Mouse (Mus musculus) cerebellum, adult 18-20 months (tissue): ENCODE data around the gene Rbms1.

ENCODE experiments used
- DNase-seq, 2 experiments: peaks; one replicate each; pipeline ENCODE4 v3.0.0; 2021

Rbms1 gene

DNA sequence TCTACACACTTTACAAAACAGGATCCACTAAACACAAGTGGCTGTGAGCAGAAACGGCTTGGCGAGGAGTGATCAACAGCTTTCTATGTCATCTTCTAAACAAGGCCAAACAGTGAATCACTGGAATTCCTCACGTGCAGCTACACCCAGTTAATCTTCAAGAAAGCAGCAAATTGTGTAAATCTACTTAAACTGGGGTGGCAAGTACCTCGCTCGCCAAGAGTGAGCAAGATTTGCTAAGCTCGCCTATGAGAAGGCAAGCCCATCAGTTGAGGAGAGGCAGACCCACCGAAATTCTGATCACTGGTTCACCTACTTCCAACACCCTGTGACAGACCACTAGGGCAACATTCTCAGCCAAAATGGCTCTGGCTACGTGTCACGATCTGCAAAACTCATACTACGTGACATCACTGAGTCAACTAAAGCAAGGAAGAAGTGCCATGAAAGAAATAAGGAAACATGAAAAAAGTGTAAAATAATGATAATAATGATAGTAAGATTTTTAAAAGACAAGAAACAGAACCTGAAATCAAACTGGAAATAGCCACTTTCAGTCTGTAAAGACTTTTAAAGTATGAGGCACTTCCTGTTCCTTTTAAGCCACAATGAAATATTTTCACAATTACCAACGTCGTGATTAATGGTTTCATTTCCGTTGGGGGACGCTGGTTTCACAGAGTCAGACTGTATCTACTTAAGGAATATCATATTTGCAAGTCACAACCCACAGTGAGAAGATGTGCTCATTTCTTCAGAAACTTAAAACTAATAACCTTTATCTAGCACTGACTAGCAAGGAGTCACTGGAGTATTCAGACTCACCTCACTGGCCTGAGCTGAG lies 85.2 kb downstream of the Rbms1 start:
- no peak for DNase-seq

DNA sequence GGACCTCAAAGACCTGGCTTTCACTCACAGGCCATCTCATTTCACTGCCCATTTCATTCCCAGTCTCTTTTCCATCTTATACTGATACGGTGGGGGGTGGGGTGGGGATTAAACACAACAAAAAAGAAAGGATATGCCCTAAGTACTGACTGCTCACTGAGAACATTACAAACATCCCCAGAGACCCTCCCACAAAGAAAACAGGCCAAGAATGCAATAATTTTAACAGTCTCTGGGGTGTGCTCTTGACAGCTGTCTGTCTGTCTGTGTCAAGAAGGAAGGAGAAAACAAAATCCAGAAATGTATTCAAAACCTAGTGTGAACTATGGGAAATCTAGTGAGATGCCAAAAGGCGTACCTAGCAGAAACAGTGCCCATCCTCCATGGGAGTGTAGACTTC lies 86.1 kb downstream of the Rbms1 start:
- no peak for DNase-seq

DNA sequence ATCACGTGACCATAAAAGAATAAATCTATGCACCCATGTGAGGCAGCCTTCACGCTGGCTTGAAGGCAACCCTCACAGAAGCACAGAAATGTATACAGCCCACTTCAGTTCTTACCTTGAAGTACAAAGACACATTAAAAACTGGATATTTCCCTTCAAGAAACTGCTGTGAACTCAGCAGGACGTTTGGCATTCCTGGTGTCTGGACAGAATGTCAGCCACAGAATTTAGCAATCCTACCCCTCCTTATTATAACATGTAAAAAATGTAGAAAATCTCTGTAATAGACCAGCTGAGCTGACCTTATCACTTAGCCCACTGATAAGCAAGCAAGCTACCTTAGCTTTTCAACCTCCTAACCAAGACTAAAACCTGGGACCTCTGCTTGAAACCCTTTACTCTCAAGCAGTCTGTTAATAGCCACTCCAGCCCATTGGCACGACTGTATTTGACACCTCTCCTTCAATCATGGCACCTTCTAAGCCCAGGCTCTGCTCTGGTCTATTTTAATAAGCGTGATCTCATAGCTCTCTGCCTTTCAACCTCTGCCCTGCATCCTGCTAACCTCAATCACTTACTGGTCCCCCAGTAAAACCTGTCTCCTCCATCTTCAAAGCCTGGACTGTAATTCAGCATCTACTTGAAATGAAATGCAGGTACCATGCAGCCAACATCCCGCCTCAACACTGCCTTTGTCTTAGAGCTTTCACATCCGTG lies 90.7 kb downstream of the Rbms1 start:
- no peak for DNase-seq

DNA sequence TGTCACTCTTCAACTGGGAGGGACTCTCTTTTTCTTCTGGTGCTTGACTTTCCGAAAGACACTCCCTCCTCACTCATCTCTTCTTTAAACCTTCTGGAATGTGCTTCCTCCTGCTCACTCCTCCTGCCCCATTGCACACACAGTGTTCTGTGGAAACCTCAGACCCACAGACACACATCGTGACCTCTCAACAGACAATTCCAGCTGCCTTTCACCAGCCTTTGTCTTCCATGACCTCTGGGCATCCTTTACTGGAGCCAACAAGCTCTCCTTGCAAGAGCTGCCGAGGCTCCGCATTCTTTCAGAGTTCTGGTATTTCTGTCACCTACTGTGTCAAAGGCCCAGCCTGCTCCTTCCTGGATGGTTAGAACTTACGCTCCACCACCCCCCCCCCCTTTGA lies 92.0 kb downstream of the Rbms1 start:
- DNase-seq = no peak

DNA sequence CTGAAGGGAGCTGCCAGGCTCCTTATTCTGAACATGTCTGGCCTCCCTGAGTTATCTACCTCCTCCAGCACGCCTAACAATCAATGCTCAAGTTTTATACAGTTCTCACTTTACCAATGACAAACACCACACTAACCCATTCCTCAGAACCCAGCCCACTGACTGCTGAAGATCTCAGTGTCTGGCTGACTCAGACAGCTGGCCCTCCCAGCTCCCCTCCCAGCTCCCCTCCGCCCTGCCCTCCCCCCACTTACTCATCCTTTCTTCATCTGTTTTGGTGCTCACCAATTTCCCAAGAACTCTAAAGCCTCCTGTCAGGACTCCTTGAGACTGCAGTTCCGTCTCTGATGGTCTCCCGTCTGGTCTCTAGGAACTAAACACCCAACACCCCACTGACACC lies 92.5 kb downstream of the Rbms1 start:
- no peak for DNase-seq

DNA sequence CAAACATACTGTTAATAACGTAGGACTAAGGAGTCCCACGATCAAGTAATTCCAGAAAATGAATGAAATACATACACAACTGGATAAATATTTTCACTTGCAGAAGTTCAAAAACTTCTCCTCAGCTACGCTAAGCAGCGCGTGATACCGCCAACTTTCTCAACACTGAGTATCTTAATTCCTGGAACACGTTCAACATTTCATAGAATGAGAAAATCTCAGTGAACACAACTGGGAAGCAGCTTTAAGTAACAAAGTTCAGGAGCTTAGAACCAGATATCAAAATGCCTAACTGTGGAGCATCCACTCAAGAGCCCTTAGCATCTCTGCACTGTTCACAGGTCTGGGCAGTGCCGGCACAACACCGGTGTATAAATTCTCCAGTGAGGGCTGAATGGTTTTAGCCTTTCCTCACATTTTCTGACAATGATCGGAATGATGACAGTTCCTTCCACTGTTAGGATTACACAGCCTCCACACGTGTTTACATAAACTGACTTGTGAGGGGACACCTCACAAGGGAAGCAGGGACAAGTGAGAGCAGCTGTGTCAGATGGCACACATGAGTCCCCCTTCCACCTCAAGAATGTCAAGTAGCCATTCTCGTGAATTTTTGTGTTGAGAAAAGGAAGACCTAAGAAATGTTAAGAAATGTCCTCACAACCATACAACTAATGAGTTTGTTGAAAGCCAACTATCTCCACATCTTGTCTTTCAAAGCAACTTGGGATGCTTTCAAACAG lies 93.8 kb downstream of the Rbms1 start:
- no peak for DNase-seq

DNA sequence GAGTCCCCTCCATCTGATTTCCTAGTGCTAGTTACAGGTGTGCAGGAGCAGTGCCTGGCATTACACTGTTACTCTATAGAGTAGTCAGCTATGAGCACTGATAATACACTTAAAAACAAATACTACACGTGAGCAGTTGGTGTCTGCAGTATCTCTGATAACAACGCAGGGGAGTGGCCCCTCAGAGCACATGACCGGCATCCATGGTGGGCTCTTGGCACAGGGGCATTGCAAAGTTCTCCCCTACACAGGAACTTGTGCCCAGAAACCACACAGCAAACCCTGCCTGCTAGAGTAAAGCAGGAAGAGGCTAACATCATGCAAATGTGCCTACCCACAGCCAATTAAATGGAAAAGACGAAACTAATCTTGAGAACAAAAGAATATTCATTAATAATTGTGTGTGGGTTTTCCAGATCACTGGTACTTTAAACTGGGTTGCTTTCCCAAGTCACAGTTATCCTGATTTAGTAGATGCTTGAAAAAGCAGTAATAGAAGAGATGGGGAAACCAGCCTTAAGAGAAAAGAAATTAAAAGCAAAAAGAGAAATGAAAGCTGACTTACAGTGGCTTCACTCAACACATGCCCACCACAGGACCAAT lies 94.8 kb downstream of the Rbms1 start:
- no peak for DNase-seq

DNA sequence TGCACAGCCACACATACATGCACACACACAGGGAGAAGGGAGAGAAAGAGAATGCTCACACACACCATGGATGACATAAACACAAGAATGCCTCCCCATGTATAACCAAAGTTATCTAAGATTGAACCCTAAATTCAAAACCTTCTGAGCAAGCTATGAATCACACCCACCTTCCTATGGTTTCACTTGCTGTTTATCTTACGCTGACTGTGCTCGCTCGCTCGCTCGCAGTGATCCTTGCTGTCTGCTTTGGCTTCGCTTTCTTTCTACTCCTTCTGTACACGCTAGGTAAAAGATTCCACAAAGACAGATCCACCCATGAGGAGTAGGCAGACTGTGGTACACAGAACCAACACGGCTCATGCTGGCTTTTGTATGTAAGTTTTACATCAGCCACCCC lies 95.7 kb downstream of the Rbms1 start:
- no peak for DNase-seq

DNA sequence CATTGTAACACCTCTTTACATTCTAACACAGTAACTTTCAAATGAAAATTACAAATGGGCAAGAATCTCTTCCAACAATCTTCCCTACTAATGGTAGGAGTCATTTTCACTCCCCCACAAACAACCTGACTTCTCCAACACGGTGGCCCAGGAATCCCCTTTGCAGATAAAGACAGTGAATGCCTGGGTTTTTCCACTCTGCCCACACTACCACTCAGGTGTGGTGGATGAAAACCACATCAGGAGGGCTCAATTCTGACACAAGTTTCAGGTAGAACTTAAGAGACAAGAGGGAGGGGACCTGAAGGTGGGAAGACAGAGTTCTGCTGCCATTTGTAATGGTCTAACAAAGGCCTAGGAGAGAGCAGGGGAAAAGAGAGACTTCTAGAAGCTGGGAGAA lies 97.1 kb downstream of the Rbms1 start:
- DNase-seq = no peak

DNA sequence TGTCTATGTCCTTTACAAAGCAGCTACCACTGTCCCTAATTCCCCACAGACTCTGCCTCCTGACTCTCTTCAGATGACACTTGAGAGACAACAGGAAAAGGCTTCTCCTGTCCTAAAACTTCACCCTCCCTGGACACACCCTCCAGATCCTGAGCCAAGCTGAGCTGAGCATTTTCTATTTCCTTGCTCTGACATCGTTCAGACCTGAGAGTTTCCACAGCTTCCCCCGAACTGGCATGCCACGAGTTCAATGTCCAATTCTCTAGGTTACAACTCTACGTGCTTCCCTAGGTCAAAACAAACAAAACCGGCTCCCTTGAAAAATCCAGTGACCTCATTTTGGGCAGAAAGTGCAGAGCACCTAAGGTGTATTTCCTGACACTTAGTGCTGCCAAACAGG lies 98.0 kb downstream of the Rbms1 start:
- no peak for DNase-seq

DNA sequence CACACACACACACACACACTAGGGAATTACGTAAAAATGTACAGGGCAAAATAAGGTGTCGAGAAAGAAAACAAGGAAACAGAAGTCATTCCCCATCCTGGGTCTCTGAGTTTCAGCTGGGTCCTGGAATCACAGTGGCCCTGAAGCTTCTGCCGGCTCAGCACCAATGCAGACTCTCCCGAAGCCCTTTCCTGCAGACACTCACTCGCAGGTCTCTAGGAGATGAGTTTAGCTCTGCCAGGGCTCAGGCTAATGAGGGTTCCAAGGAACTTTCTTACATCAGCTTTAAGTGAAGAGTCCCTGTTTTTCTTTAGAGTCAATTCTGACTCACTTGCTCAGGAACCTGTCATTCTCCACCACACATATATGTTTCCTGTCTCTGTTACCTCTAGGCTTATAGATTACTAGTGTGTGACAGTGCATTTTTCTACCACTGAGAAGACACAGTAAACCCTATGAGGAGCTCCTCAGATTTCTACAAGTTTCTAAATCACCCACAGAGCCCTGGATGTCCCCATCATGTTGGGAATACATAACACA lies 98.7 kb downstream of the Rbms1 start:
- DNase-seq = no peak

DNA sequence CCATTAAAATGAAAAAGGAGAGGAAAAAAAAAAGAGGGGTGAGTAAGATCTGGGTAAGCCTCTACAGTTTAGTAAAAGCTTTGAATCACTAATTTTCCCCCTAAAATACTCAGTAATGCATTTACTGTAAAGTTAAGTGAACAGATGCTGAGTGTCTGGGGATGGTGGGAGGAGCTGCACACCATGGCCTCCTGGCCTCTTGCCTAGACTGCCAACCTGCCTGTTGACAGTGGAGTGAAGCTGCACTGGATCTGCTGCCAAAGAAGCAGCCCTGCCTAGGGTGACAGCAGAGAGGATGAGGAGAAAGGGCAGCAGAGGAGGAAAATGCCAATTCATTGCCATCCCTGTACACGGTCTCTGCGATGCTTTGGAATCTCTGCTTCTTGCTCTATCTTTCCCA lies 99.2 kb downstream of the Rbms1 start:
- DNase-seq = peak; percentile 11 to 13

DNA sequence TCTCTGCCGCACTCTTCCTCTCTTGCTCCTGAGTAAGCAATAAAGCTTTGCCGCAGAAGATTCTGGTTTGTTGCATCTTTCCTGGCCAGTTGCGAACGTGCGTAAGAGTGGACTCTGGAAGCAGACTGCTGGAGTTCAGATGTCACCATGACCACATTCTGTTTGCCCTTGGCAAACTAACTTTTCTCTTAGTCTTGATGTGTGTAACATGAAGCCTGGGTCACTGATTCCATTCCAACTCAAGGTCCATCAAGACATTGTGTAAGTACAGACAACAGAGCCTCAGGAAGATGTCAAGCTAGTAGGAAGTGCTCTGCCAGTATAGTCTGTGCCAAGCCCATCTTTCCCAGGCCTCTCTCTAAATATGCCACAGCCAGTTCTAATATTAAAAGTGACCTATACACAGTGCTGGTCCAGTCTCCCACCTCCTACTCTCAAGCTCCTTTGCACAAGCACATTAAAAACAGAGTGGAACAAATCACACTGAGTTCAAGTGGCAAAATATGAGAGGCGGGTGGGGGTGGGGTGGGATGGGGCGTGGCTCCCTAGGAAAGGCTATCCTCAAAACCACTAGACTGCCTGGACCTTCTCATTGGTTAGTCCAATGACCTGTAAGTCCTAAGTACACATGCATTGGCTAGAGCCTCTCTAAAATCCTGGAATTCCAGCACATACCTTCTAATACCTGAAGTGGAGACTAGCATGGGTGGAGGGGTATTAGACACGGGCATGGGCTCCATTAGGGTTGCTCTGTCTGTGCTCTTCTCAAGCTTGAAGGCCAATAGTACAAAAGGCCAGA lies 99.9 kb downstream of the Rbms1 start:
- DNase-seq = no peak

DNA sequence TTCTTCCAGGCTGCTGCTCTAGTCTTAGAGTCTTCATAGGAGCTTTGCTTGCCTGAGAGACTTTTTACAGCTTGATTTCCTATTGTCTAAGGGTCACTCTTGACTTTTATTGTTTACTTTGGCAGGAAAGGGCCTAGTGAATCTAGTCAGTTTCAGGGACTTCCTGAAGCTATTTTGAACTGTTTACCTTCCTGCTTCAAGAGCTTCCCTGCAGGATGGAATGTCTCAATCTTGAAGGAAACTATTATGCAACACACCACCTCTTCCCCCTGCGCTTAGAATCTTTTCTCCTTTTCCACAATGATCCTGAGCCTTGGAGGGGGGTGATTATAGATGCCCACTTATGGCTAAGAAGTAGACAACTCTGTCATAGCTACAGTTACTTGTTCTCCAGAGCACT lies 104.9 kb downstream of the Rbms1 start:
- no peak for DNase-seq

DNA sequence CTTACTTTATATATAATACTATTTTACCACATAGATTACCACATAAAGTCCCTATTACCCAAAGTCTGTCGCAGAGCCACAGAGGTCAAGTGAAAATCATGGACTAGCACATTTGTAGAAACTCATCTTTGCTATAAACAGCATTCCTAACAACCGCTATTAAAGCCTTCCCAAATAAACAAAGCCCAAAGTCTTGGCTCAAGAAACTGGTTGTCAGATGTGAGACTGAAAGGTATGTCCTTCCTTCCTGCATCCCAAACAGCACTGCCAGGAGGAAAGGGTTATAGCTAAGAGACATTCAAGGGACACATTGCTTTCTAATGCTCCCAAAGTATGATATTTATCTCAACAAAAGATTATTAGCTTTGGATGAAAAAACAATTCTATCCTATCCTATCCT lies 106.9 kb downstream of the Rbms1 start:
- no peak for DNase-seq

DNA sequence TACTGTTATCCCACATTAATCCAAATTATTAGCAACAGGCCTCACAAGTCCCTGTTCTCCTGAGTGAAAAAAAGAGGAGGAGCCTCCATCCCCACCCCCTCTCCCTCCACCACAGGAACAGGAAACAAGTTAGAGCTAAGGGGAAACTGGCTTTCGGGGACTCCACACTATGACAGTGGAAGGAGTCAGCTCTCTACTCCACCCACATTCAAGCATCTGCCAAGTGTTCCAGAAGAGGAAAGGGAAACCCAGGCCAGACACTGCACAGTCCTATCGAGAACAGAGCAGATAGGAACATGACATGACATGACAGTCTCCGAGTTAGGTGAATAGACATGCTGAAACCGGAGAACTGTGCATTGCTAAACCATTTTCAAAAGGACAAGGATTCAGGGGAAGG lies 108.0 kb downstream of the Rbms1 start:
- no peak for DNase-seq

DNA sequence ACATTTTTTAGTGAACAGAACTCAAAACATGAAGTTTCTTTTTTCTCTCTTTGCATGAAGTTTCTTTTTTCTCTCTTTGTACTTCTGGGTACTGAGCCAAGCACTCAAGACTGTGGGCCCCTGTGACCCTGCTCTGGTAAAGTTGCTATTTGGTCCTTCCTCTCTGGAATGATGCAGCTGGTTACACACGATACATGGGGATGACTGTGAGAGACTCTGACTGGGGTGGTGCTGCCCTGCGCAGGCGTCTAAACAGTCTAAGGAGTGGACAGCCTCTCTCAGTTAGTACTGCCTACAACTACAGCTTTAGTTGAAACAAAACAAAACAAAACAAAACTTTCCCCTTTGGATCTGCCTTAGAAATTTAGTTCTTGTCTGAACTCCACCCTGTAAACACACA lies 111.1 kb downstream of the Rbms1 start:
- no peak for DNase-seq

DNA sequence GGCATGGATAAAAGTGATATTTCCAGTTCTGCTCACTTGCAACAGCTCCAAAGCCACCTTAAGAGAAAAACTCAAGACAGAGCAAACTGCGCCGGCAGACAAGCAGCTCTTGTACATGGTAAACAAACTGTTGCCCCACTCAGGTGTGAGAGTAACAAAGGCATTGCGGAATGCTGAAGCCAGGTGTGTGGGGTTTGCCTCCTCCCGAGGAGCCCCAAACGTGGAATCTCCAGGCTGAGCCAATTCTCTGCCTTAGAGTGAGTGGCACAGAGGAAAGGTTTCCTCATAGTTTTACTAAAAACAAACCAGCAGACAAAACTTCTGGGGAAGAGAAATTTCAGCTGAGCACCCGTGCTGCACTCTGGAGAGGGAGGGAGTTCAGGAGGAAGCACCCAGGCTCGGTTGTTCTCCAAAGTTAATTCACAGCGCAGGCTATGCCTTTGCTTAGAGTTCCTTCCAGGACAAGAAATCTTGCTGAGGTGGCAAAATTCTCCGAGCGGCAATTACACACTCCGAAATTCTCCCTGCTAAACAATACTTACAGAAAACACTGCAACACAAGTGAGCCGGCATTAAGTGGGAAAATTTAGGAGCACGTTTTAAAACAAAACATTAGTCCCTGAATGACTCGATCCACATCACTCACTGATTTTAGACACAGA lies 111.8 kb downstream of the Rbms1 start:
- no peak for DNase-seq

DNA sequence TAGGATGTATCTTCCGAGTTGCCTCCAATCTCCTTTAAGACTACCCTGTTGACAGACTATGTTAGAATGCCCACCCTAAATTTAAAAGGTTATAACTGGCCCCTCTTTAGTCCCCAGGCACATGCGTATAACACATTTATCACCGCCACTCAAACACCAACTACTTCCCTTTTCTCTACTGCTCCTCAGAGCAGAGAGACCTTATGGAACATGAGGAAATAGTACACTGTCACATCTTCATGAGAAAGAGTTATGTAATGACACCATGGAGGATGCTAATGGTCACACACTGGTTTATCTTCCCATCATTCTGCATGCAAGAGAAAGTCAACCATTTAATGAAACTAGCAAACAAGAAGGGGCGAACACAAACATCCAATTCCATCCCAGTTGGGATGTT lies 114.5 kb downstream of the Rbms1 start:
- DNase-seq = no peak

DNA sequence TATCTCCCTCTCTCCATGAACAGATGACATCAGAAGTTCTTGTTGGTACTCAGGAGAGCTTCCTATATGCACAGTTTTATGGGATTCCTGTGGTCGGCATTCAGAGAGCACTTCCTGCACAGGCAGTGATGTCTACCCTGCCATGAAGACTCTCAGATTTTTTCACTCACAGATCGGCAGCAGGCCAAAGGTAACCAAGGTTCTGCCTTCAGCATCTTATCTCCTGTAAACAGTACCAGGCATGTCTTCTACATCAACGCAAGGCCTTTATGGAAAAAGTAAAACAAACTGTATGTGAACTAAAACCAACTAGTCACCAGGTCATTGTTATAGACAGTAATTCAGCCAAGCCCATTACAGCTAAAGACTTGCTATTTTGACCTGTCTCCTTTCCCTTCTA lies 115.0 kb downstream of the Rbms1 start:
- DNase-seq = no peak

DNA sequence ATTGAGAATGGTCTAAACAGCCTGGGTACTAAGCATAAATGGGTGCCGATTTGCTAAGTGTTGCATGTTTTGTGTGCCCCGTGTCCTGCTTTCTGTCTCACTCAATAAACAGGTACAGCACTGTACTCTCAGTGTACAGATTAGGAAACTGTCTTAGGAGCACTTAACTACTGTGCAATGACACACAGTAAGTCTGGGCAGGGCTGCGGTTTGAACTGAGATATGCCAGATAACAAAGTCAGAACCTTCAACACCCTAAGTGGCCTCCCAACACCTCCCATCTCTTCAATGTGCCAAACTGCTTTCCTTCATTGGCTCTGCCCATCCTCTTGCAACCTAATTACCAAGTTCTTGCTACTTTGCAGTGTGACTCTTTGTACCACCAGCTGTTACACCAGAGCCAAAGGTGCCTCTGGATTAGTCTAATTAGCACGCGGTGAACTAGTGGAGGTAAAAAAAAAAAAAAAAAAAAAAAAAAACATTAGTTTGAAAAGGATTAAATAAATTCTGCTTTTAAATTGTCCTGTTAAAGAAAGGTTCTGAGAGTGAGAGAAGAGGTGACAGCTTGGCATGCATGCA lies 117.6 kb downstream of the Rbms1 start:
- no peak for DNase-seq
